In the genomic region with DNA sequence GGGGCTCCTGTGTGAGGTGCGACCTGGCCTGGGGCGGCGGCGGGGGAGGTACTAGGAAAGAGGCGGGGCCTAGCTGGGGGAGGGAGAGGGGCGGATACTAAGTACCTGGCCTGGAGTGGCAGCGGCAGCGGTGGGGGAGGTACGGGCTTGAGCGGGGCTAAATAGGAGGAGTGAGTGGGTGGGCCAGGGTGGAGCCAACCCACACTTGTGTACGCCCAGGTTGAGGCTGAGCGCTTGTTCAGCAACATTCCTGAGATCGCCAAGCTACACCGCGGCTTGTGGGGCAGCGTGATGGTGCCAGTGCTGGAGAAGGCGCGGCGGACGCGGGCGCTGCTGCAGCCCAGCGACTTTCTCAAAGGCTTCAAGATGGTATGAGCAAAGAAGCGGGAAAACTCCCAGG, we compare ENCODE assay signal across 8 mouse cellular contexts. TPM values are rescaled to one million over a fixed set of nuclear protein-coding genes. Genes with fewer than 3 reads are reported as not detected.
DNase-seq lines count a peak whose midpoint lies in the region; ATAC-seq and TF ChIP-seq lines count a peak whose summit lies in the region.

No protein-coding gene starts in this region.

- H3K27ac ChIP-seq in spleen, adult 2 months (ENCODE audit: insufficient read depth, low read length): no peak overlapping the region
- H3K27ac ChIP-seq in forebrain, embryonic 12.5 days: no peak overlapping the region

- peak overlapping the region; percentile 45 for H3K9ac ChIP-seq in forebrain, embryonic 12.5 days

- peak; percentile 68 for ATAC-seq in forebrain, embryonic 12.5 days (ENCODE audit: low FRiP score)

- peak overlapping the region; percentile 77 for H3K4me2 ChIP-seq in forebrain, embryonic 12.5 days

- no peak for DNase-seq in spleen, adult 2 months (ENCODE audit: low read depth in 1 of 2, low spot score in 2 of 2)
- DNase-seq in spleen, postnatal 14 days (ENCODE audit: low spot score in 2 of 2): no peak
- peak; percentile 92 for DNase-seq in kidney, postnatal 14 days
- DNase-seq in lung, postnatal 4 days: peak; percentile 82 to 91
- peak; percentile 91 for DNase-seq in yolk sac, embryonic 10.5 days (ENCODE audit: low spot score)
- DNase-seq in right cerebral cortex, postnatal 4 days: no peak
- DNase-seq in left cerebral cortex, postnatal 14 days (ENCODE audit: low spot score in 2 of 2): no peak

- H3K4me3 ChIP-seq in spleen, adult 2 months (ENCODE audit: extremely low read depth, insufficient read depth, insufficient read length): peak overlapping the region; percentile 20; the same call in 1 of the 2 replicates
- H3K4me3 ChIP-seq in forebrain, embryonic 12.5 days (replicated peaks): peak overlapping the region; percentile 39

- 94% methylated on average over 24 of the region's 24 CpGs for WGBS in spleen, adult 2 months
- under 1% methylated on average over 24 of the region's 24 CpGs for WGBS in forebrain, embryonic 12.5 days

- no peak for TF ChIP-seq CTCF in spleen, adult 2 months (IDR thresholded peaks at IDR 0.05; ENCODE audit: extremely low read depth, insufficient read depth, insufficient read length, insufficient replicate concordance)

- no peak for TF ChIP-seq POLR2A in spleen, adult 2 months (IDR thresholded peaks at IDR 0.05; ENCODE audit: low read depth, low read length)

- H3K4me1 ChIP-seq in spleen, adult 2 months (ENCODE audit: control insufficient read depth, insufficient read depth, insufficient read length): no peaks in the 10 kb centered on the region
- peaks cover 18% of the 10 kb centered on the region for H3K4me1 ChIP-seq in forebrain, embryonic 12.5 days

- no peaks in the 10 kb centered on the region for H3K9me3 ChIP-seq in forebrain, embryonic 12.5 days

- H3K27me3 ChIP-seq in spleen, adult 2 months (ENCODE audit: control insufficient read depth, insufficient read depth, low read length): no peaks in the 10 kb centered on the region
- H3K27me3 ChIP-seq in forebrain, embryonic 12.5 days: peaks cover 19% of the 10 kb centered on the region

- intact Hi-C loops in left cerebral cortex, postnatal 14 days (cut with DNase I): no loop called here

- H3K36me3 ChIP-seq in spleen, adult 2 months (ENCODE audit: control insufficient read depth, insufficient read depth, low read length): no peaks in the 10 kb centered on the region
- H3K36me3 ChIP-seq in forebrain, embryonic 12.5 days (replicated peaks): peaks cover 19% of the 10 kb centered on the region

RNA-seq across cellular contexts. Expression of a gene that starts 8.2 kb away (rescaled TPM):
- 17.0 and 27.0 TPM in 2 replicates for polyA plus RNA-seq in spleen, adult 2 months (2012; rRNA removed)
- 0.66 and 0.76 TPM in 2 replicates for polyA plus RNA-seq in forebrain, embryonic 12.5 days (2016; fragmentation: Nextera tagmentation; extraction: Ambion mirVana)
- 10 to 100 TPM in 1 of 2 experiments, 1 to 10 TPM in 1; 6.2 to 16.5 TPM for total RNA-seq in left cerebral cortex, postnatal 14 days (2021)

RNA-seq across cellular contexts. Expression of a gene that starts 35.2 kb away (rescaled TPM):
- 9.5 and 13.1 TPM in 2 replicates for polyA plus RNA-seq in spleen, adult 2 months (2012; rRNA removed)
- 9.5 and 10.8 TPM in 2 replicates for polyA plus RNA-seq in forebrain, embryonic 12.5 days (2016; fragmentation: Nextera tagmentation; extraction: Ambion mirVana)
- 10 to 100 TPM; 74.0 to 84.0 TPM for total RNA-seq in left cerebral cortex, postnatal 14 days (2021)

RNA-seq across cellular contexts. Expression of a gene that starts 44.7 kb away (rescaled TPM):
- polyA plus RNA-seq in spleen, adult 2 months (2012; rRNA removed): 2.1 and 2.7 TPM in 2 replicates
- 1.8 and 2.1 TPM in 2 replicates for polyA plus RNA-seq in forebrain, embryonic 12.5 days (2016; fragmentation: Nextera tagmentation; extraction: Ambion mirVana)
- total RNA-seq in left cerebral cortex, postnatal 14 days (2021): under 1 TPM; 0.24 to 0.44 TPM

RNA-seq across cellular contexts. Expression of a gene that starts 51.2 kb away (rescaled TPM):
- not detected in 2 replicates for polyA plus RNA-seq in spleen, adult 2 months (2012; rRNA removed)
- polyA plus RNA-seq in forebrain, embryonic 12.5 days (2016; fragmentation: Nextera tagmentation; extraction: Ambion mirVana): not detected in 2 replicates
- not detected for total RNA-seq in left cerebral cortex, postnatal 14 days (2021)

Comparison
In these comparisons a context has a peak if more than half of its experiments do, and no peak if none do; other contexts are left out.
1. DNase-seq: peak in kidney, postnatal 14 days (single experiment), lung, postnatal 4 days (2 of 2) and yolk sac, embryonic 10.5 days (single experiment); none in spleen, adult 2 months (0 of 2), spleen, postnatal 14 days (0 of 2), right cerebral cortex, postnatal 4 days (single experiment) and left cerebral cortex, postnatal 14 days (0 of 2).
2. RNA of a gene that starts 8.2 kb away (polyA plus RNA-seq): 17.0 to 27.0 TPM in spleen, adult 2 months; 0.66 to 0.76 TPM in forebrain, embryonic 12.5 days; every median in the first group is over 10 times any median in the second.